Mouse (Mus musculus) retina, postnatal 1 day (tissue): ENCODE data around the gene Itprip.
A peak's percentile ranks its signal among the peaks of the same experiment; 100 is the strongest.

Experiments used
- DNase-seq: peaks from one replicate; pipeline ENCODE4 v3.0.0-alpha.2; 2012

The Itprip gene

GRCm38 (mm10) chr19:47914191-47914590 is 4.9 kb downstream of the Itprip start:
- no peak for DNase-seq

- DNase-seq, result no peak
Observed at GRCm38 (mm10) chr19:47913344-47913743, 5.8 kb downstream of the Itprip start.

- no peak for DNase-seq
Observed at GRCm38 (mm10) chr19:47910751-47911150, 8.3 kb downstream of the Itprip start.

- no peak for DNase-seq
Observed at GRCm38 (mm10) chr19:47910117-47910618, 8.9 kb downstream of the Itprip start.

GRCm38 (mm10) chr19:47909387-47910116 is 9.5 kb downstream of the Itprip start:
- peak; percentile 86 for DNase-seq

- no peak for DNase-seq
Observed at GRCm38 (mm10) chr19:47908961-47909371, 10.1 kb downstream of the Itprip start.

GRCm38 (mm10) chr19:47907596-47907995 is 11.5 kb downstream of the Itprip start:
- DNase-seq, result no peak

GRCm38 (mm10) chr19:47905603-47906002 is 13.5 kb downstream of the Itprip start:
- no peak for DNase-seq

GRCm38 (mm10) chr19:47905081-47905480 is 14.0 kb downstream of the Itprip start:
- no peak for DNase-seq

GRCm38 (mm10) chr19:47903679-47904078 is 15.4 kb downstream of the Itprip start:
- peak; percentile 62 for DNase-seq

GRCm38 (mm10) chr19:47902316-47903201 is 16.5 kb downstream of the Itprip start:
- DNase-seq, result no peak

- DNase-seq, result no peak
Observed at GRCm38 (mm10) chr19:47900558-47900957, 18.5 kb downstream of the Itprip start.

GRCm38 (mm10) chr19:47900012-47900411 is 19.1 kb downstream of the Itprip start:
- DNase-seq, result no peak

GRCm38 (mm10) chr19:47898472-47899079 is 20.5 kb downstream of the Itprip start:
- DNase-seq, result no peak

- no peak for DNase-seq
Observed at GRCm38 (mm10) chr19:47893092-47893491, 26.0 kb downstream of the Itprip start.

- DNase-seq, result no peak
Observed at GRCm38 (mm10) chr19:47891562-47892312, 27.4 kb downstream of the Itprip start.

GRCm38 (mm10) chr19:47890489-47891130 is 28.5 kb downstream of the Itprip start:
- DNase-seq, result no peak

- DNase-seq, result no peak
Observed at GRCm38 (mm10) chr19:47888037-47888436, 31.1 kb downstream of the Itprip start.

GRCm38 (mm10) chr19:47887417-47887816 is 31.7 kb downstream of the Itprip start:
- no peak for DNase-seq

- no peak for DNase-seq
Observed at GRCm38 (mm10) chr19:47886617-47887016, 32.5 kb downstream of the Itprip start.

GRCm38 (mm10) chr19:47885886-47886285 is 33.2 kb downstream of the Itprip start:
- DNase-seq, result no peak

GRCm38 (mm10) chr19:47885191-47885743 is 33.8 kb downstream of the Itprip start:
- DNase-seq, result no peak
